Mouse (Mus musculus): Measurements from ENCODE around the gene Rnpc3.

- TF ChIP-seq CTCF (IDR thresholded peaks at IDR 0.05; ENCODE audit: control insufficient read depth, insufficient read depth, insufficient replicate concordance, low read depth, low read length) (no peak), POLR2A (IDR thresholded peaks at IDR 0.05; ENCODE audit: control insufficient read depth, low read depth, low read length) (no peak)
These were observed 24.4 kb upstream of the Rnpc3 start for GRCm38 (mm10) chr3:113654335-113654734.

Measured in testis, adult 2 months (tissue).